Mouse (Mus musculus) hindbrain, embryonic 15.5 days (tissue): Measurements from ENCODE around the gene Lnx1. TPM values are rescaled to one million over a fixed set of nuclear protein-coding genes. Genes with fewer than 3 reads are reported as not detected.

Experiments used
- ATAC-seq: fragments of 200-750 bp; cut with Nextera tagmentation; 2 replicates; pipeline ENCODE4 v1.8.0; 2017; ENCODE audit warnings: low read depth, moderate number of reproducible peaks, moderate TSS enrichment; ENCODE audit not compliant: low FRiP score
- H3K27ac ChIP-seq: fragments of 300-500 bp; sonication (generic); replicated peaks from 2 replicates; pipeline ENCODE4 v1.5.1; 2015; ENCODE audit warnings: mild to moderate bottlenecking, inconsistent platforms
- H3K27me3 ChIP-seq: fragments of 300-500 bp; sonication (generic); 2 replicates; pipeline ENCODE4 v1.6.1; 2015; ENCODE audit warnings: control low read depth, inconsistent platforms
- H3K36me3 ChIP-seq: fragments of 300-500 bp; sonication (generic); 2 replicates; pipeline ENCODE4 v1.6.1; 2015; ENCODE audit warnings: control low read depth, inconsistent platforms
- H3K4me1 ChIP-seq: fragments of 300-500 bp; sonication (generic); replicated peaks from 2 replicates; pipeline ENCODE4 v1.6.1; 2015; ENCODE audit warnings: control low read depth, inconsistent platforms
- H3K4me2 ChIP-seq: fragments of 300-500 bp; sonication (generic); 2 replicates; pipeline ENCODE4 v1.6.1; 2015; ENCODE audit warnings: moderate library complexity, mild to moderate bottlenecking, inconsistent platforms
- H3K4me3 ChIP-seq: fragments of 300-500 bp; sonication (generic); 2 replicates; pipeline ENCODE4 v1.5.1; 2015; ENCODE audit warnings: mild to moderate bottlenecking, inconsistent platforms
- H3K9ac ChIP-seq: fragments of 300-500 bp; sonication (generic); 2 replicates; pipeline ENCODE4 v1.6.1; 2015; ENCODE audit warnings: inconsistent platforms
- H3K9me3 ChIP-seq: fragments of 300-500 bp; sonication (generic); 2 replicates; pipeline ENCODE4 v1.6.1; 2016; ENCODE audit warnings: control low read depth, inconsistent platforms
- WGBS: fragments of 180-500 bp; shearing (Covaris S2); methylation state at CpG from one replicate; pipeline ENCODE4 v1.1.7; 2015; 5-methylcytosine and 5-hydroxymethylcytosine counted together
- polyA plus RNA-seq: library from polyadenylated mRNA; unstranded; fragments of >200 nt; fragmentation: Nextera tagmentation; extraction: Ambion mirVana; gene quantifications from 2 replicates; pipeline ENCODE4 v1.2.1, GENCODE M21; 2015

Lnx1 gene
- polyA plus RNA-seq: 10.9 and 11.7 TPM in 2 replicates

GRCm38 (mm10) chr5:74702766-74703165 is at the start of gene Lnx1:
Gene Lnx1 (minus strand): TSS chr5:74702912.
- 52% methylated on average over 11 of the region's 11 CpGs for whole genome bisulfite sequencing
- Histone ChIP-seq H3K27me3 (no peaks in the 10 kb centered on the region), H3K36me3 (no peaks in the 10 kb centered on the region), H3K4me1 (peaks cover 11% of the 10 kb centered on the region), H3K9ac (no peak within 1 kb of the TSS), H3K9me3 (no peaks in the 10 kb centered on the region), H3K4me2 (peak within 1 kb of the TSS; percentile 64), H3K4me3 (no peak within 1 kb of the TSS), H3K27ac (no peak within 1 kb of the TSS)
- no peak for ATAC-seq

GRCm38 (mm10) chr5:74750501-74750900 is 47.8 kb upstream of the Lnx1 start:
- Histone ChIP-seq H3K27me3 (no peaks in the 10 kb centered on the region), H3K4me1 (no peaks in the 10 kb centered on the region), H3K4me2 (no peak overlapping the region), H3K27ac (no peak overlapping the region), H3K9me3 (no peaks in the 10 kb centered on the region), H3K4me3 (no peak overlapping the region), H3K9ac (no peak overlapping the region), H3K36me3 (no peaks in the 10 kb centered on the region)
- WGBS: 89% methylated on average over 5 of the region's 5 CpGs
- no peak for ATAC-seq

DNA sequence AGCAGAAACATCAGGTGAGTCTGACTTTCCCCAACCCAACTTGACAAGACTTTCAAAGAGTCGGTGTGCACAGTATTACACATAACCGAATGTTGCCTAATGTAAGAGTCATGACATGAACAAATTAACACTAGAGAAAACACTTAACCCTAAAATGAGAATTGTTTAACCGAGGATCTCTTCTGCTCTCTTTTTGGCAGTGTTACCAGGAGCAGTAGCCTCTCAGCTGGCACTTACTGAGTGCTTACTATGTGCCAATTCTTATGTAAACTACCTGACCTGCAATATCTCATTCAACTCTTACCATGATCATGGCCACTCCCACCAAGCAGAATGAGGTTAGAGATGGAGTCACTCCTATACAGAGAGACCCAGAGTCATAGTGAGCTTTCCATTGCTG is 44.8 kb upstream of the Lnx1 start:
- no peak for ATAC-seq
- WGBS: 90% methylated on average over 3 of the region's 3 CpGs
- no peak overlapping the region for H3K9ac ChIP-seq
- no peak overlapping the region for H3K4me3 ChIP-seq
- H3K36me3 ChIP-seq: no peaks in the 10 kb centered on the region
- no peak overlapping the region for H3K27ac ChIP-seq
- H3K4me1 ChIP-seq: no peaks in the 10 kb centered on the region
- no peak overlapping the region for H3K4me2 ChIP-seq
- no peaks in the 10 kb centered on the region for H3K27me3 ChIP-seq
- no peaks in the 10 kb centered on the region for H3K9me3 ChIP-seq

GRCm38 (mm10) chr5:74740951-74741350 is 38.2 kb upstream of the Lnx1 start:
- Histone ChIP-seq H3K9ac (no peak overlapping the region), H3K4me2 (no peak overlapping the region), H3K4me1 (peaks cover 6% of the 10 kb centered on the region; the same call in 1 of the 2 replicates), H3K4me3 (no peak overlapping the region), H3K27me3 (no peaks in the 10 kb centered on the region), H3K9me3 (no peaks in the 10 kb centered on the region), H3K27ac (no peak overlapping the region), H3K36me3 (no peaks in the 10 kb centered on the region)
- no peak for ATAC-seq
- 94% methylated on average over 9 of the region's 9 CpGs for WGBS

- 69% methylated on average over 12 of the region's 12 CpGs for WGBS
- Histone ChIP-seq H3K36me3 (no peaks in the 10 kb centered on the region), H3K9me3 (no peaks in the 10 kb centered on the region), H3K4me1 (peaks cover 6% of the 10 kb centered on the region), H3K27me3 (no peaks in the 10 kb centered on the region), H3K27ac (no peak overlapping the region), H3K4me2 (no peak overlapping the region), H3K4me3 (no peak overlapping the region), H3K9ac (no peak overlapping the region)
- no peak for ATAC-seq
Measured at GRCm38 (mm10) chr5:74739435-74739834, 36.7 kb upstream of the Lnx1 start.

GRCm38 (mm10) chr5:74738312-74738711 is 35.6 kb upstream of the Lnx1 start:
- 67% methylated on average over 3 of the region's 3 CpGs for WGBS
- H3K4me1 ChIP-seq: peaks cover 10% of the 10 kb centered on the region
- no peaks in the 10 kb centered on the region for H3K36me3 ChIP-seq
- no peaks in the 10 kb centered on the region for H3K27me3 ChIP-seq
- no peak for ATAC-seq
- H3K9ac ChIP-seq: no peak overlapping the region
- no peak overlapping the region for H3K27ac ChIP-seq
- H3K9me3 ChIP-seq: no peaks in the 10 kb centered on the region
- H3K4me2 ChIP-seq: no peak overlapping the region
- no peak overlapping the region for H3K4me3 ChIP-seq

DNA sequence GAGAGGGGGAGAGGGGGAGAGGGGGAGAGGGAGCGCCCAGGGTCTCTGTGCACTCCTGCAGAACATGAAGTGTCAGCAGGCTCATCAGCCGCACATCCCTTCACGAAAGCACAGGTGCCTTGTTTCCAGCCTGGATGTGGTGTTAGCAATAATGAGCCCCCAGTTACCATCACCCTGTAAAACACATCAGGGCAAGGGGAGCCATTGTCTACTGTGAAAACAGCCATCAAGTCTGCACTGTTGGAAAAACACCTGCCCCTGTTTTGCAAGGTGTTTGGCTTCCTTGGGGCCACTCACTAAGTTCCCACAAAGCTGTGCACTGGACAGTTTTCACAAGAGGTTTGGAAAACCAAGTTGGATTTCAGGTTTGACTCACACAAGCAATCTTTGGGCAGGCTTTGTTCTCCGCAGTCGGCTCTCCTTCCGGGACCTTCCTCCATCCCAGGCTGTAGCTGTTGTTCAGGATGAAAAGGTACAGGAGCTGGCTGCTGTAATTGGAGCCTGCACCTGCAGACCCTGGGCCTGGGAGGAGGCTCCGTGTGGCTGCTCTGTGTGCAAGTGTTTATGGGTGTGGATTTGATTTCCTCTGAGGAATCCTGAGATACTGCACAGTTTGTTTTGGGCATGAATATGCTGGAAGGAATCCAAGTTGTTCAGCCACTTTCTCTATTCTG is 31.3 kb upstream of the Lnx1 start:
- Histone ChIP-seq H3K4me3 (no peak overlapping the region), H3K9me3 (no peaks in the 10 kb centered on the region), H3K27ac (no peak overlapping the region), H3K27me3 (no peaks in the 10 kb centered on the region), H3K4me1 (peaks cover 6% of the 10 kb centered on the region), H3K36me3 (no peaks in the 10 kb centered on the region), H3K9ac (no peak overlapping the region), H3K4me2 (no peak overlapping the region)
- WGBS: 53% methylated on average over 7 of the region's 7 CpGs
- no peak for ATAC-seq

- H3K9me3 ChIP-seq: no peaks in the 10 kb centered on the region
- H3K27ac ChIP-seq: no peak overlapping the region
- H3K27me3 ChIP-seq: no peaks in the 10 kb centered on the region
- no peak for ATAC-seq
- 76% methylated on average over 8 of the region's 8 CpGs for WGBS
- H3K9ac ChIP-seq: no peak overlapping the region
- no peaks in the 10 kb centered on the region for H3K36me3 ChIP-seq
- H3K4me1 ChIP-seq: peaks cover 3% of the 10 kb centered on the region; the same call in 1 of the 2 replicates
- no peak overlapping the region for H3K4me2 ChIP-seq
- no peak overlapping the region for H3K4me3 ChIP-seq
Measured at GRCm38 (mm10) chr5:74732613-74733012, 29.9 kb upstream of the Lnx1 start.

DNA sequence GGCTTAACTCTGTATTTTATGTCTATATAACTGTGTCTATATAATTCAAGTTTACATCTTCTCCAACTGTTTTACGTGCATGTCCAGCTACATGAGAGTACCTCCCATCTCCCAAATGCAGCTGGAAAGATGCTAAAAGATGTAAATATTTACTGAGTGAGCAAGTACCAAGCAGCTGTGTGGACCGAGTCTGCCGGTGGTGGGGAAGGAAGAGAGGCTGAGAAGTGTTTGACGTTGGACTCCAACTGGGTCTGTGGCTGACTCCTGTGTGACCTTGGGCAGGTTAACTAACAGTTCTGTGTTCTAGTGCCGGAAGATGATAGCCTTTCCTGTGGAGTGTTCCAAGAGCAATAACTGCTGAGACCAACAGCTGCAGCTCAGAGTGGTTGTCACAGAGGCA is 27.9 kb upstream of the Lnx1 start:
- Histone ChIP-seq H3K9me3 (no peaks in the 10 kb centered on the region), H3K27me3 (no peaks in the 10 kb centered on the region), H3K4me2 (no peak overlapping the region), H3K4me3 (no peak overlapping the region), H3K9ac (no peak overlapping the region), H3K27ac (no peak overlapping the region), H3K4me1 (peaks cover 3% of the 10 kb centered on the region; the same call in 1 of the 2 replicates), H3K36me3 (no peaks in the 10 kb centered on the region)
- no peak for ATAC-seq
- 82% methylated on average over 5 of the region's 5 CpGs for WGBS

DNA sequence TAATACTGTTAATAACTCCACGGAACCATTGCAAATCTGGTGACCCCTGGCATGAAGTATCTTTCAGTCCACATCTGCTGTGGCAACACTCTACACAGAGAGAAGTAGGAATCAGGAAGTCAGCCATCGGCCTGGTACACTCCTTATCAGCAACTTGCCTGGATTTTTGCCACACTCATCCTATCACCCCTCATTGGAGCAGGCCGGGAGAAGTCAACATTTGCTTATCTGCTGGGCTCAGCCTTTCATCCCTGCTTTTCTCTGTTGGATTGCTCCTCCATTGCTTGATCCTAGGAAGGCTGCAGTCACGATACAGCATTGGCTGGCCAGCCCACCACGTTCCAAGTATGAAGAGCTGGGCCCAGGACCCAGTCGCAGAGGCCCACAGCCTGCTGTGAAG is 26.9 kb upstream of the Lnx1 start:
- Histone ChIP-seq H3K4me1 (peaks cover 3% of the 10 kb centered on the region; the same call in 1 of the 2 replicates), H3K27me3 (no peaks in the 10 kb centered on the region), H3K27ac (no peak overlapping the region), H3K36me3 (no peaks in the 10 kb centered on the region), H3K9me3 (no peaks in the 10 kb centered on the region), H3K4me3 (no peak overlapping the region), H3K4me2 (no peak overlapping the region), H3K9ac (no peak overlapping the region)
- ATAC-seq: no peak
- WGBS: 86% methylated on average over 6 of the region's 6 CpGs

DNA sequence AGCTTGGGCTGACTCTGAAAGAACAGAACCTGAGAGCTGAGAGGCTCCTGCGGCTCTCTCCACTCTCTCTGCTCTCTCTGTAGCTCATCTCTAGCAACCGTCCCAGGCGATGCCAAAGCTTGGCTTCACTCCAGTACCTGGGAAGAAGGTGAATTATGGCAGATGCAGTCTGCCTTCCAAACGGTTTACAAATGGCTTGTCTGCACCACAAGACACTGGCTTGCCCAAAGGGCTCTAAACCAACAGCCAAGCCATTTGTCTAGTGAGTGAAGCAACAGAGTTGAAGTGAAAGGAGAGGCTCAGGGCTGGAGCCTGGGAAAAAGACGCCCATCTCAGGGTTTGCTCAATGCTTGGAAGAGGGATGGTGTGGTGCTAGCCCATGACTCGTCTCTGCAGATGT is 25.5 kb upstream of the Lnx1 start:
- H3K9ac ChIP-seq: no peak overlapping the region
- no peaks in the 10 kb centered on the region for H3K9me3 ChIP-seq
- H3K27me3 ChIP-seq: no peaks in the 10 kb centered on the region
- H3K4me3 ChIP-seq: no peak overlapping the region
- no peak for ATAC-seq
- H3K36me3 ChIP-seq: no peaks in the 10 kb centered on the region
- no peak overlapping the region for H3K27ac ChIP-seq
- H3K4me1 ChIP-seq: no peaks in the 10 kb centered on the region
- 67% methylated on average over 6 of the region's 6 CpGs for whole genome bisulfite sequencing
- H3K4me2 ChIP-seq: no peak overlapping the region

DNA sequence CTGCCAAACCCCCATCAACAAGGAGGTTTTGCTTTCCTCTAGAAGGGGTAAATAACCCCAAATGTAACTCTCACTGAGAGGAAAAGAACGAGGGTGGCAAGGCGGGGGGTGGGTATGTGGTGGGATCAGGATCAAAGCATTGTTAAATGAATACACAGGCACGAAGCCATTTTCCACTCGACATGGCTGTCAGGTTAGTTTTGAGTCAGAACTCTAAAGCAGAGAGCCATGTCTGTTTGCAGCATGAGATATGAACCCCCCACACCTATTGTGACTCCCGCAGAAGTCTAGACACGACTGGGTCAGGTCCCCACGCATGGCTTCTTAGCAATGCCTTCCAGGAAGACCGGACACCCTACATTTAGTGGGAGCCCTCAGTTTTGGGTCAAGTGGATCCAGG is 24.6 kb upstream of the Lnx1 start:
- Histone ChIP-seq H3K9me3 (no peaks in the 10 kb centered on the region), H3K27ac (no peak overlapping the region), H3K4me2 (no peak overlapping the region), H3K4me3 (no peak overlapping the region), H3K4me1 (no peaks in the 10 kb centered on the region), H3K9ac (no peak overlapping the region), H3K27me3 (no peaks in the 10 kb centered on the region), H3K36me3 (no peaks in the 10 kb centered on the region)
- 77% methylated on average over 8 of the region's 8 CpGs for WGBS
- ATAC-seq: no peak

- no peaks in the 10 kb centered on the region for H3K9me3 ChIP-seq
- H3K4me2 ChIP-seq: no peak overlapping the region
- H3K9ac ChIP-seq: no peak overlapping the region
- no peak overlapping the region for H3K4me3 ChIP-seq
- no peak overlapping the region for H3K27ac ChIP-seq
- H3K4me1 ChIP-seq: peaks cover 8% of the 10 kb centered on the region; the same call in 1 of the 2 replicates
- no peaks in the 10 kb centered on the region for H3K27me3 ChIP-seq
- ATAC-seq: no peak
- WGBS: 62% methylated on average over 4 of the region's 4 CpGs
- H3K36me3 ChIP-seq: no peaks in the 10 kb centered on the region
Measured at GRCm38 (mm10) chr5:74725541-74725940, 22.8 kb upstream of the Lnx1 start.
